Mouse (Mus musculus) mature B cell (primary cell): ENCODE results near the gene D5Ertd579e.

Source experiments
- in situ Hi-C: fragments of 300-500 bp; cut with MboI; formaldehyde crosslinking; loops from 2 replicates; pipeline ENCODE4 v1.14.3; 2019

D5Ertd579e gene

DNA sequence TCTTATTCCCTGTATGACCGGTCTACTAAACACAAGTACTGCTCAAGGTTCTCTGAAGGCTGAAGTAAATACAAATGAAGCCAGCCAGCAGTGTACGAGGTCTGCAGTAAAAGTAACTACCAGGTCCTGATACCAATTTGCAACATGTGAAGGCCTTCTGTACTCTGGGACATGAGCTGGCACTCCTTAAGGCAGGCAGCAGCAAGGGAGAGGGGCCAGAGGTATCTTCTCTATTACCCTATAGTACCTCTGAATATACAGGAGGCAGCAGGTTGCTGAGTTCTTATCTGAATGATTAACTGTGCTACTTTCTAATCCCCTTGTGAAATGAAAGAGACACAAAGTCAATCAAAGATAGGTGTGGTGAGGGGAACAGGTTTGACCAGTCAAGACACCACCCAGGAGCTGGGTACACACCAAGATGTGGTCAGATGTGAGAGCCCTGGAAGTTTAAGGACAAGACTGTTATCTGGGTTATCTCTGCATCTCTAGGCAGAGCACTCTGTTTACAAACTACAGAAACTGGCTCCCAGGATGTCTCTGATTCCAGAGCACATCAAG is 86.8 kb downstream of the D5Ertd579e start:
- in situ Hi-C loops, result no loop called here

DNA sequence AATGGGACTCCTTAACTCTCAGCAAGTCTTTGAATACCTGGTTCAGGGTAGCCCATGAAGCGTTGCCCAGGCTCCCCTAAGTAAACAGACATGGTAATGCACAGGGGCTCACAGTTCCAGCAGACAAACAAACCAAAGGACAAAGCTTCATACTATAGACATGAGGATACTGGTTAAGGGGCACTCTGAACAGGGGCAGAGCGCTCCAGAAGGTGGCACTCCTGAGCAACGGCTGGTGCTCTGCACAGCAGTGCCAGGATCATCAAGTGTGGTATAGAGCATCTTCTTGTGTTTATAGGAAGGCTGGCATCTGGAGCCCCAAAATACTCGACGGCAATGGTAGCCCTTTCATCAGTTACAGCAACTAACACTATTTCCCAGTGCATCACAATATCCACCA is 92.8 kb downstream of the D5Ertd579e start:
- in situ Hi-C loops, result loop anchor here (5.0 kb wide), 1 partner anchor 139 kb away; no protein-coding TSS in a partner anchor

DNA sequence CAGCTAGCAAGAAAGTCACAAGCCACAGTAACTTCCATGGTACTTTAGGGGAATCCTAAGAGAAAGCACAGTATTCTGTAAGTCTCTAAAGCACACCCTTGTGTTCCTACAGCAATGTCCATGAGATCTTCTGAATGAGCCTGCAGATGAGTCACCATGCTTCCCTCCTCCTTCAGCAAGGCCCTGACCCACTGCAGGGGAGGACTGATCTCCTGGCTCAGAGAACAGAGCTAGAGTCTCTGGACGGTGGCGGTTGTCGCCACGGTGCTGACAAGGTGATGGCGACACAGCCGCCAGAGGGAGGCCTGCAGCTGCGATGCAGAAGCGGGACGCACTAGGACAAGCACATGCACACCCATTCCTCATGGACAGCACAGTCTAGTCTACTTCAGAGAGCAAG is 93.8 kb downstream of the D5Ertd579e start:
- in situ Hi-C loops, result loop anchor here (5.0 kb wide), 1 partner anchor 140 kb away; no protein-coding TSS in a partner anchor

- in situ Hi-C loops, result loop anchor here (5.0 kb wide), 1 partner anchor 141 kb away; no protein-coding TSS in a partner anchor
Measured at GRCm38 (mm10) chr5:36601492-36601891, 94.3 kb downstream of the D5Ertd579e start.

- in situ Hi-C loops, result no loop called here
Measured at GRCm38 (mm10) chr5:36598883-36599282, 96.9 kb downstream of the D5Ertd579e start.

- in situ Hi-C loops, result no loop called here
Measured at GRCm38 (mm10) chr5:36597653-36598052, 98.2 kb downstream of the D5Ertd579e start.

GRCm38 (mm10) chr5:36596225-36596624 is 99.6 kb downstream of the D5Ertd579e start:
- in situ Hi-C loops, result no loop called here

DNA sequence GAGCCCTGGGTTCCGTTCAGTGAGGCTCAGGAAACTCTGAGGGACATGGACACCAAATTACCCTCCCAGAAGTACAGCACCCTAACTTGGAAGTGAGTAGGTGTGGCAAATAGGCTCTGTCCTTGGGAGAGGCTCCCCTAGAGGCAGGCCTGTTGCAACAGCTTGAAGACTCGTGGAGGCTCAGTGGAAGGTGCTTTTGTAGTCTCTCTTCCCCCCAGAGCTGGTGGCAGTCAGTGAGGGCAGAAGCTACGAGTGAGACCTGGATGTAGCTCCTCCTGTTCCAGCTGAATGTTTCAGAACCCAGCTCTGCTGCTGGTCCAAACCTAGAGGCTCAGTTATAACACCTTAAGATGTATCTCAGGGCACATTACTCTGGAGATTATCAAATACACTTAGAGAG is 100.7 kb downstream of the D5Ertd579e start:
- in situ Hi-C loops, result no loop called here

- in situ Hi-C loops, result no loop called here
Measured at GRCm38 (mm10) chr5:36594344-36594743, 101.5 kb downstream of the D5Ertd579e start.

GRCm38 (mm10) chr5:36593176-36593575 is 102.6 kb downstream of the D5Ertd579e start, which contains the start of gene Tbc1d14:
Gene Tbc1d14 (minus strand): TSS chr5:36593276.
- in situ Hi-C loops, result no loop called here

DNA sequence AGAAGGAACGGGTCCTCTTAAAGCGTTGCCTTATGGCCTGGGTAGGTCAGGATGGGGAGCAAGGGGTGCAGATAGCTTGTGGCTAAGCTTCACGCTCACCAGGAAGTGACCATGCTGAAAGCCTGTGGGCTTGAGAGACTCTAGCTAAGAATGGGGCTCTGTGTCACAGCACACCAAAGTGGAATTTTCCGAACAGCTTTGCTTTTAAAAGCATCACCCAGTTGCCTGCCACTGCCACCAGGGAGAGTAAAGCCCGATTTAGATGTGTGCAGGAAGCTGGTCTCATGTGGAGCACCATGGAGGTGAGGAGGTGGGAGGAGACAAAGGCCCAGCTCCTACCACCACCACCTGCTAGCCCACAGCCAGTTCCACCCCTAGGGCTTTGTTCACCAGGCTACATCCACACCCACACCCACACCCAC is 105.3 kb downstream of the D5Ertd579e start:
- in situ Hi-C loops, result no loop called here

DNA sequence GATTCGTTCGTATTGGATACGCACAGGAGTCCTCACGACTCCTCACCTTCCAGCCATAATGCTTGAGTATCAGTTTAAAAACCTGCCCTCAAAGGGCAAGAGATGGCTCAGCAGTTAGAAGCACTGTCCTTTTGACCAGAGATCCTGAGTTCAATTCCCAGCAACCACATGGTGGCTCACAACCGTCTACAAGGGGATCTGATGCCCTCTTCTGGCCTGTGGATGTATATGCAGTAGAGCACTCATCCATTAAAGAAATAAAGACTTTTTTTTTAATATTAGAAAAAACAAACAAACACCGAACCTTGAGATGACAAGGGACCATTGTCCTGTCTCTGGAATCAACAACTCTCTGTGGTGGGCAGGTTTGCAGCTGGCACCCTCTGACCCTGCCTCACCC is 111.5 kb downstream of the D5Ertd579e start:
- in situ Hi-C loops, result loop anchor here (5.0 kb wide), 2 partner anchors 47 to 102 kb away; partner anchors contain the start of genes Ccdc96 and Tada2b

DNA sequence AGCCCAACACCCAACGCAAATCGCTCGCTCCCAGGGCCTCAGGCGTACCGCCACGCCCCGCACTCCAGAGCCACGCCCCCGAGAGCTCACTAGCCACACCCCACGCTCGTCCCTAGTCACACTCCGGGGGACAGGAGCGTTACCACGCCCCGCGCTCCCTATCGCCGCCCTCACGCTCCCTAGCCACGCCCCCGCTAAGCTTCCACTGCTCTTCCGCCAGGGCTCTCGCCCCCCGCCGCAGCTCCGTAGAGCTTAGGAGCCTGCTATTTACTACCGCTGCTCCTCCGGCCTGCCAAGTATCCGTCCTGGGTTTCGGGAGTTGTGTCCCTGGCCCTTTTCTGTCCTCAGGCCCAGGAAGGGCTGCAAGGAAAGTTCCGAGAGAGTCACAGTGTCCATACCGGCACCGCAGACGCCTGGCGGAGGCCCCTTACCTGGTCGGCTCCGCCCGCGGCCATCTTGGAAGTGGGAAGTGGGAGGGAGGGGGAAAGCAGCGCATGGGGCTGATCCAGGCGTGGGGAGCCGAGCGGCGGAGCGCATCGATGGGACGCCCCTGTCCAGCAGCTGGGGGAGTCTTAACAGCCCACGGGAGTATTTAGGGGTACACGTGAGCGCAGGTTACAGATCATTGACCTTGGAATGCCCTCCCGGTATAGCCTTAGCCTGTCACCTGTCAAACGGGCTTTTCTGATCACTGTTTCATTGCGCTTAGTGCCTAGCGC is 113.7 kb downstream of the D5Ertd579e start:
- in situ Hi-C loops, result loop anchor here (5.0 kb wide), 2 partner anchors 45 to 100 kb away; partner anchors contain the start of genes Ccdc96 and Tada2b

DNA sequence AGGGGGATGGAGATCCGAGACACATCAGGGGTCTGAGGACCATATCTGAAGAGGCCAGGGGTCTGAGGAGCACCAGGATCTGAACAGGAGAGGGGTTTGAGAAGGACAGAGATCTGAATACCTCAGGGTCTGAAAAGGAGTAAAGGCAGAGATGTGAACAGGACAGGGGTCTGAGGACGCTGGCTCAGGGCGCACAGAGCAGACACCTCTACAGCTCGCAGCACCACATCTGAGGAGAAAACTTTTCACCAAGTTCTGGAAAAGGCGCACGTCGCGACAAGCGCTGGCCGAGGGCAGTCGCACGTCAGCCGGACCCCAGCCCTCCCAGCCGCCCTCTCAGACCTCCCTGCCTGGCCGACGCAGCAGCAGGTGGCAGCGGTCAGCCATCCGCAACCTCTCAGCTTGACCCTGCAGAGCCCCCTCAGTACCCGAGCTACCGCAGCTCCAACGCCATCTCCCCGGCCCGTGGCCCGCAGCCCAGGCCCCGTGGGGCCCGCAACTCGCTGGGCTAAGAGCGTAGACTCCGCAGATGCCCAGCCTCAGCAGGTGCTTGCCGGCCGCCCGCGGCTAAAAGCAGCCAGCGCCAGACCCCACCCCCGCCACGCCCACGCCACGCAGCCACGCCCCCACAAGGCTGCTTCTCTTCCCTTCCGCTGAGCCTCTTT is 114.4 kb downstream of the D5Ertd579e start:
- in situ Hi-C loops, result loop anchor here (5.0 kb wide), 2 partner anchors 44 to 99 kb away; partner anchors contain the start of genes Ccdc96 and Tada2b

- in situ Hi-C loops, result loop anchor here (5.0 kb wide), 2 partner anchors 43 to 98 kb away; partner anchors contain the start of genes Ccdc96 and Tada2b
Measured at GRCm38 (mm10) chr5:36579967-36580366, 115.9 kb downstream of the D5Ertd579e start.

GRCm38 (mm10) chr5:36578982-36579381 is 116.8 kb downstream of the D5Ertd579e start:
- in situ Hi-C loops, result no loop called here

GRCm38 (mm10) chr5:36576457-36576856 is 119.4 kb downstream of the D5Ertd579e start:
- in situ Hi-C loops, result no loop called here

- in situ Hi-C loops, result no loop called here
Measured at GRCm38 (mm10) chr5:36575745-36576144, 120.1 kb downstream of the D5Ertd579e start.

DNA sequence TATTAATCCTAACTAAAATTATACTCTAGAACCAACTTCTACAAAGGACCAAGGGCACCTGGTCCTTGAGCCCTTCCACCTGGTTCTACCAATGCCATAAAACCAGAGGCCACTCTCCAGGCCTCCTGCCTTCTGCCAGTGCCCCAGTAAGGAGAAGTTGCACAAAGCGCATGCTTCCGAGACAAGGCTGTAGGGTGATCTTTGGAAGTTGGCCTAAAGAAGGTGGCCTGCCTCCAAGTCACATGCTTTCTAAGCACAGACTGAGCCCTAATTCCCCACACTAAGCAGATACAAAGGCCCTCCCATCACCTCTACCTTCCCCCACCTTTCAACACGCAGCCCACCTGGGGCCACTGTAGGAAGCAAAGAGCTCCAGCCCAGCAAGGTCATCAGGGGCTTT is 120.6 kb downstream of the D5Ertd579e start:
- in situ Hi-C loops, result no loop called here

DNA sequence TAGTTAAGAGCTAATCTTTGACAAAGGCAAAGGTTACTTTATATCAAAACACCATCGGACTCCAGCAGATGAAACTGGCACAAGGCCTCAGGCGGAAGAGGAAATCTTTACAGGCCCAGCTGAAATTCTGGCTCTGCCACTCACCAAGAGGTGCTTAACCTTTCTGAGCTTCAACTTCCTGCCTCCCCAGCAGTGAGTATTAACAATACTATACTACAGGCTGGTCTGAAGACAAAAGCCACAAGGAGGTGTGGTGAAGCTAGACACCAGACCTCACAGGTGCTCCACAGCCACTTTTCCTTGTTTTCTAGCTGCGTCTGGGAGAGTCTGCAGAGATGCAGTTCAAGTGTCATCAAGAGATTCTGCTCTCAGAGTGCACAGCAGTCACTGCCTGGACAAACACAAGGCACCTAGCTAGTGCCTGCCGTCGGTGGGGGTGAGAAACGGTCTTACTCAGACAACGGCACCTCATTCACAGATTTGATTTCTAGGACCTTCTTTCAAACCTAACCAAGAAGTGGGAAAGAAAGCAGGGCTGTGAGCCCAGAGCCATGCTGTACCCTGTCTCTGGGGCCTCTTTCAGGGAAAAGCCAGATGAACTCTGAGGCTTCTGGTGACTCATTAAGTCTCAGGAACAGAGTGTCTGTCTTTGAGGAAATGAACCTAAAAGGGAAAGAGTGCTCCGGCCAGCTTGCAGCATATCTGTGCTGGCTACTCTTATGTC is 121.5 kb downstream of the D5Ertd579e start:
- in situ Hi-C loops, result no loop called here

GRCm38 (mm10) chr5:36573354-36573753 is 122.5 kb downstream of the D5Ertd579e start:
- in situ Hi-C loops, result no loop called here

GRCm38 (mm10) chr5:36571371-36571770 is 124.5 kb downstream of the D5Ertd579e start:
- in situ Hi-C loops, result no loop called here
